Mouse (Mus musculus): ENCODE measurements around the gene Cpa5. TPM values are rescaled to one million over a fixed set of nuclear protein-coding genes. Genes with fewer than 3 reads are reported as not detected.

Gene Cpa5
- polyA plus RNA-seq, 1 experiment from 2014 or later, result not detected

DNA sequence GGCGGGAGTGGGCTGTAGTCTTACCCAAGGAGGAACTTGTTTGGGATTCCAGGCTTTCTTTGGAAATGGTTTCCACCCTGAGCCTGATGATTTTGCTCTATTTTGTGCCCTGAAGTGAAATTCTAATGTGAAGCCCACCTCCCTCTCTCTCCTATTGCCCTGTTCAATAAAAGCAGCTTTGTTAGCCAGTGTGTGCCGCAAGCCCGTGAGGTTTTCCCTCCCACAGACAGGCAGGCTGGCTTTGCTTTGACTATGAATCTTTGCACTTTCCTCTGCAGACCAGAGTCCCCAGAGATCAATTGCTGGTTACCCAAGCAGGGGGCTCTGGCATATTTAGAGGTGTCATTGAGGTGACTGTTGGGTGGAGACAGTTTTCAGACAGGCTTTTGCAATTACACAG is 33.7 kb downstream of the Cpa5 start:
- Histone ChIP-seq H3K4me1 (ENCODE audit: control insufficient read depth, low read depth, low read length) (no peaks in the 10 kb centered on the region), H3K9ac (ENCODE audit: low read depth, low read length) (no peak overlapping the region), H3K9me3 (replicated peaks; ENCODE audit: control insufficient read depth, low read length) (no peaks in the 10 kb centered on the region), H3K4me3 (ENCODE audit: low read depth, low read length) (no peak overlapping the region), H3K4me2 (ENCODE audit: low read depth, low read length) (no peak overlapping the region), H3K27me3 (ENCODE audit: control insufficient read depth, insufficient read depth, low read depth, low read length) (no peaks in the 10 kb centered on the region), H3K27ac (ENCODE audit: low read length) (no peak overlapping the region), H3K36me3 (ENCODE audit: control insufficient read depth, insufficient read depth) (no peaks in the 10 kb centered on the region)
- 78% methylated on average over 3 of the region's 3 CpGs for WGBS (ENCODE audit: insufficient replicate concordance)
- ATAC-seq (ENCODE audit: low read depth), result no peak

DNA sequence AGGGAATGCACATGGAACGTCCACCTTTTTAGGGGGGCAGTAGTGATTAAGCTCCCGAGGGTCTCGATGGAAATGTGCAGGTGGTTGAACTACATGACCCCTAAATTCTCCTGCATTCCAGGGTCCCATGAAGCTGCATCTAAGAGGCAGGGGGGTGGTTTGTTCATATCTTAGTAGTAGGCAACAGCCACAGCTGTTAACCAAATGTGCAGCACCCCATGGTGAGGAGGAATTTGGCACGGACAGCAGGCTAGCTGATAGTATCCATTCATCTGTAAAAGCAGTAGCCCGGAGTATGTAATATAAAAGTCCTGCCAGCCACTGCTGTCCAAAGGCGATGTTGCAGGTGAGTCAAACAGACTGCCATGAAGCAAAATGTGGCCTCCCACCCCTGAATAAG is 34.6 kb downstream of the Cpa5 start:
- ATAC-seq (ENCODE audit: low read depth), result no peak
- WGBS (ENCODE audit: insufficient replicate concordance), result 57% methylated on average over 6 of the region's 6 CpGs
- Histone ChIP-seq H3K9ac (ENCODE audit: low read depth, low read length) (no peak overlapping the region), H3K4me2 (ENCODE audit: low read depth, low read length) (no peak overlapping the region), H3K4me3 (ENCODE audit: low read depth, low read length) (no peak overlapping the region), H3K4me1 (ENCODE audit: control insufficient read depth, low read depth, low read length) (no peaks in the 10 kb centered on the region), H3K36me3 (ENCODE audit: control insufficient read depth, insufficient read depth) (no peaks in the 10 kb centered on the region), H3K27ac (ENCODE audit: low read length) (no peak overlapping the region), H3K9me3 (replicated peaks; ENCODE audit: control insufficient read depth, low read length) (no peaks in the 10 kb centered on the region), H3K27me3 (ENCODE audit: control insufficient read depth, insufficient read depth, low read depth, low read length) (no peaks in the 10 kb centered on the region)

DNA sequence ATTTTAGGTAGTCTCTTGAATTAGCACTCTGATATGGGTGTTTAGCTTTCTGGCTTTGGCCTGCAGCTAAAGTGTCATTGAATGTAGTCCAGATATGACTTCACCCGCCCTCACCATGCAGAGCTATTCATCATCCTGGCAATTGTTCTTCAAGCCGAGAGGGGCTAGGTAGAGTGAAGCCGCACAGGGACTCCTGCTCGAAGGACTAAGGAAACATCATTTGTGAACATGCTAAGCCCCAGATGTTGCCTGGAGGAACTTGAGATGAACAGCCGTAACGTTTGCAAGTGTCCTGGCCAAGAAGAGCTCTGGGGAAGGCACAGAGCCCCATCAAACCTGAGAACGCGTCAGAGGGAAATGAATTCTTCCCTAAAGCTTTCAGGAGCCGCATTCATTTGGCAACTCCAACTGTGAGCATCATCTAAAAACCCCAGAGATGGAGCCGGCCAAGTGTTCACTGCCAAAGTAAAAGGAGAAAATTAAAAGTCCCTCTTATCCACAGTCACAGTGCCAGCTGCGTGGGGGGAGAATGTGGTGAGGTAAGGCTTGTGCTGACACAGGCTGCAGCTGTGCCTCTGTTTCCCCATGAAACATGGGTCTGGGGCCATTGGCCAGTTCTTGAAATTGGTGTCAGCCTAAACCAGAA is 39.0 kb downstream of the Cpa5 start:
- Histone ChIP-seq H3K36me3 (ENCODE audit: control insufficient read depth, insufficient read depth) (no peaks in the 10 kb centered on the region), H3K4me3 (ENCODE audit: low read depth, low read length) (no peak overlapping the region), H3K9me3 (replicated peaks; ENCODE audit: control insufficient read depth, low read length) (no peaks in the 10 kb centered on the region), H3K9ac (ENCODE audit: low read depth, low read length) (no peak overlapping the region), H3K27ac (ENCODE audit: low read length) (no peak overlapping the region), H3K27me3 (ENCODE audit: control insufficient read depth, insufficient read depth, low read depth, low read length) (no peaks in the 10 kb centered on the region), H3K4me2 (ENCODE audit: low read depth, low read length) (no peak overlapping the region), H3K4me1 (ENCODE audit: control insufficient read depth, low read depth, low read length) (no peaks in the 10 kb centered on the region)
- WGBS (ENCODE audit: insufficient replicate concordance), result 69% methylated on average over 11 of the region's 11 CpGs
- no peak for ATAC-seq (ENCODE audit: low read depth)

DNA sequence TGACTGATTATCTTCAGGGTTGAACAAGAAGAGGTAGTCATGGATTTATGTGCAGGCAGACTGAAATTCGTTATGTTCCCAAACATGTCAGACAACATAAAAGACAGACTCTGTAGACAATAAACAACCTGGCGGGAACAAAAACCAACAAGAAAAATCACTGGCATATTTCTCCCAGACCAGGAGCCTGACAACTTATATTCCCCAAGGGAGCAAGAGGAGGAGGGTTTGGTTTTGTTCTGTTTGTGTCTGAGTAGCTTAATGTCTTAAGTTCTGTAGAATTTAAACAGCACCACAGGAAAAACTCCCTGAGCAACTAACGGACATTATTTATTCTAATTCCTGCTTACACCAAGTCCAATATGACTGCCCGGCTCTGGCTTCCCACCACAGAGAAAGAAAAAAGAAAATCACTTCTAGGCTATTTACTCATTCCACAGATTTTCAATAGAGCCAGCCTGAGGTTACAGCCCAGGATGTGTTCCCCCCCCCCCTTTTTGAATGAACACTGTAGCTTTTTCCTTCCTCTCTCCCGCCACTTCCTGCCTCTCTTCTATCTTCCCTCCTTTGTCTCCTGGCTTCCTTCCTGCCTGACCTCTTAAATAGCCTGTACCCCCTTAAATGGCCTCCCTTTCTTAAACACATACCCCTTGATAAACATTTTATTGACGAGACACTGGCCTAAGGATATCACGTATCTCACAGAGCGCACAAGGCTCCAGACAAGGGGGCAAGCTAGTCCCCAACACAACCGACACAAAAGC is 41.8 kb downstream of the Cpa5 start:
- ATAC-seq (ENCODE audit: low read depth), result no peak
- Histone ChIP-seq H3K9me3 (replicated peaks; ENCODE audit: control insufficient read depth, low read length) (no peaks in the 10 kb centered on the region), H3K4me1 (ENCODE audit: control insufficient read depth, low read depth, low read length) (no peaks in the 10 kb centered on the region), H3K27me3 (ENCODE audit: control insufficient read depth, insufficient read depth, low read depth, low read length) (no peaks in the 10 kb centered on the region), H3K36me3 (ENCODE audit: control insufficient read depth, insufficient read depth) (no peaks in the 10 kb centered on the region), H3K4me3 (ENCODE audit: low read depth, low read length) (no peak overlapping the region), H3K9ac (ENCODE audit: low read depth, low read length) (no peak overlapping the region), H3K27ac (ENCODE audit: low read length) (no peak overlapping the region), H3K4me2 (ENCODE audit: low read depth, low read length) (no peak overlapping the region)
- WGBS (ENCODE audit: insufficient replicate concordance), result 40% methylated on average over 9 of the region's 9 CpGs

DNA sequence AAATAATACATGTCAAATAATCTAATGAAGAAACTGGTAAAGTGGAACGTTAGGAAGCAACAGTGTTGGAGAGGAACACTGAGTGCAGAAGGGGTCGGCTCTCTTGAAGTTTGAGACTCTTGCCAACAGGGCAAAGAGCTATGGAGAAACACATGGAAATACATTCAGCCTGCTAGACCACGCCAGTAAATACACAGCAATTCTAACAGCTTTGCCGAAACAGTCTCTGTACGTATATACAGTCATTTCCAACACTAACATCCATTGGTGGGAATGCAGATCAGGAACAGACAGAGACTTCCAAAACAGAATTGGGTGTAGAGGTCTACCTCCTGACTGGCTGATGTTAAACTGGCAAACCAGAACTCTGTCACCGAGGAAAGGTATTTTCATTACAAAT is 42.7 kb downstream of the Cpa5 start:
- Histone ChIP-seq H3K27ac (ENCODE audit: low read length) (no peak overlapping the region), H3K27me3 (ENCODE audit: control insufficient read depth, insufficient read depth, low read depth, low read length) (no peaks in the 10 kb centered on the region), H3K9ac (ENCODE audit: low read depth, low read length) (no peak overlapping the region), H3K9me3 (replicated peaks; ENCODE audit: control insufficient read depth, low read length) (no peaks in the 10 kb centered on the region), H3K4me2 (ENCODE audit: low read depth, low read length) (no peak overlapping the region), H3K4me3 (ENCODE audit: low read depth, low read length) (no peak overlapping the region), H3K36me3 (ENCODE audit: control insufficient read depth, insufficient read depth) (no peaks in the 10 kb centered on the region), H3K4me1 (ENCODE audit: control insufficient read depth, low read depth, low read length) (no peaks in the 10 kb centered on the region)
- ATAC-seq (ENCODE audit: low read depth), result no peak
- WGBS (ENCODE audit: insufficient replicate concordance), result 71% methylated on average over 6 of the region's 6 CpGs

DNA sequence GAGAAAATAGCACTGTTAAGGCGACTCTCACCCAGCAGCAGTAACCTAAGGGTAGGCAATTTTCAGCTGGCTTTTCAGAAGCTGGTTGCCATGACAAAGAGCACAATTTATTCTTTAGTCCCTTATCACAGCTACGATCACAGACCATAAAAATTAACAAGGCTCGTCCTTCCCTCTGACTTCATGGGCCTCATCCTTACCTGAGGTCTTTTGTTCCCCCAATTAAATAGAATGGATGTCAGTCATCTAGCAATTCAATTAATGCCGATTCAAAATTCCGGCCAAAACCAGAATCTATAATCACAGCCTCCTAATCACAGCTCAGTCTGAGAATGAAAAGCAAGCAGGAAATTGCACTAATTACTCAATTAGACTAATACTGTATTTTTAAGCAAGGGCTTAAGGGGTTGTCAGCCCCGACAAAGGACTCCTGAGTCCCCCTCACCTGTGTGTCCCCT is 43.6 kb downstream of the Cpa5 start:
- no peaks in the 10 kb centered on the region for H3K9me3 ChIP-seq (replicated peaks; ENCODE audit: control insufficient read depth, low read length)
- no peak overlapping the region for H3K4me2 ChIP-seq (ENCODE audit: low read depth, low read length)
- no peak overlapping the region for H3K27ac ChIP-seq (ENCODE audit: low read length)
- no peaks in the 10 kb centered on the region for H3K36me3 ChIP-seq (ENCODE audit: control insufficient read depth, insufficient read depth)
- no peaks in the 10 kb centered on the region for H3K27me3 ChIP-seq (ENCODE audit: control insufficient read depth, insufficient read depth, low read depth, low read length)
- ATAC-seq (ENCODE audit: low read depth), result no peak
- H3K4me3 ChIP-seq (ENCODE audit: low read depth, low read length), result no peak overlapping the region
- H3K4me1 ChIP-seq (ENCODE audit: control insufficient read depth, low read depth, low read length), result no peaks in the 10 kb centered on the region
- no peak overlapping the region for H3K9ac ChIP-seq (ENCODE audit: low read depth, low read length)
- WGBS (ENCODE audit: insufficient replicate concordance), result 68% methylated on average over 6 of the region's 6 CpGs

DNA sequence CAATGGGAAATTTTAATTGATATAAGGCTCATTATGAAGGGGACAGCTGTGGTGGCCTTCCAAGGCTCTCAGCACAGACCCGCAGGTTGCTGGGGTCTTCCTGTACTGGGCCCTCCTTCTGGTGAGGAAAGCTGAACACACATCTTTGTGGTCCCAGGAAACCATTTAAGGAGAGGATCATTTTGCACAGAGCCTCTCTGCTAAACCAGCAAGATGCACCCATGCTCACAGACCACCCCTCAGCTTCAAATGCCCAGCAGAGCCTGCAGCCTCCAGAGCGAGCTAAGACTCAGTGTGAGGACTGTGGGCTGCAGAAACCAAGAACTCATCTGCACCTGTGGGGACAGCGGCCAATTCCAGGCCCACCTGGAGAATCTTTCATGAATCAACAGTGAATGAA is 44.1 kb downstream of the Cpa5 start:
- Histone ChIP-seq H3K4me1 (ENCODE audit: control insufficient read depth, low read depth, low read length) (no peaks in the 10 kb centered on the region), H3K4me2 (ENCODE audit: low read depth, low read length) (no peak overlapping the region), H3K27ac (ENCODE audit: low read length) (no peak overlapping the region), H3K36me3 (ENCODE audit: control insufficient read depth, insufficient read depth) (no peaks in the 10 kb centered on the region), H3K9ac (ENCODE audit: low read depth, low read length) (no peak overlapping the region), H3K27me3 (ENCODE audit: control insufficient read depth, insufficient read depth, low read depth, low read length) (no peaks in the 10 kb centered on the region), H3K9me3 (replicated peaks; ENCODE audit: control insufficient read depth, low read length) (no peaks in the 10 kb centered on the region), H3K4me3 (ENCODE audit: low read depth, low read length) (no peak overlapping the region)
- 71% methylated on average over 3 of the region's 3 CpGs for WGBS (ENCODE audit: insufficient replicate concordance)
- no peak for ATAC-seq (ENCODE audit: low read depth)

DNA sequence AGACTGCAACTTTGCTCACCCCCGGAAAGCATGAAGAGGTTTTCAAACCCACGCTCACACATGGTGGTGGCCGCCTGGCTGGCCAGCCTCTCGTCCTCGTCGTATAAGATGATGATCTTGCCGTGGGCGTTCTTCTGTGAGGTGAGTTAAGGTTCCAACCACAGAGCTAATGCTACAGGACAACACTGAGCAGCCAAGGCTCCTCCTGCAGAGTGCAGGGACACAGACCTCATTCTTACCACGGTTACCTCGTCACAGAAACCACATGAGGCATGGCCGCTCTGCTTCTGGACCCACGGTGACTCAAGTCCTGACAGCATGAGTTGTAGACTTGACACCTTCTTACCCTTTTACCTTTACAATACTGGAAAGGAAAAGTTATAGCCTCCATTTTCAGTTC is 46.5 kb downstream of the Cpa5 start:
- no peak overlapping the region for H3K27ac ChIP-seq (ENCODE audit: low read length)
- H3K4me2 ChIP-seq (ENCODE audit: low read depth, low read length), result no peak overlapping the region
- no peak overlapping the region for H3K9ac ChIP-seq (ENCODE audit: low read depth, low read length)
- H3K4me3 ChIP-seq (ENCODE audit: low read depth, low read length), result no peak overlapping the region
- ATAC-seq (ENCODE audit: low read depth), result no peak
- WGBS (ENCODE audit: insufficient replicate concordance), result 72% methylated on average over 12 of the region's 12 CpGs
- H3K9me3 ChIP-seq (replicated peaks; ENCODE audit: control insufficient read depth, low read length), result no peaks in the 10 kb centered on the region
- H3K27me3 ChIP-seq (ENCODE audit: control insufficient read depth, insufficient read depth, low read depth, low read length), result no peaks in the 10 kb centered on the region
- H3K36me3 ChIP-seq (ENCODE audit: control insufficient read depth, insufficient read depth), result no peaks in the 10 kb centered on the region
- no peaks in the 10 kb centered on the region for H3K4me1 ChIP-seq (ENCODE audit: control insufficient read depth, low read depth, low read length)

DNA sequence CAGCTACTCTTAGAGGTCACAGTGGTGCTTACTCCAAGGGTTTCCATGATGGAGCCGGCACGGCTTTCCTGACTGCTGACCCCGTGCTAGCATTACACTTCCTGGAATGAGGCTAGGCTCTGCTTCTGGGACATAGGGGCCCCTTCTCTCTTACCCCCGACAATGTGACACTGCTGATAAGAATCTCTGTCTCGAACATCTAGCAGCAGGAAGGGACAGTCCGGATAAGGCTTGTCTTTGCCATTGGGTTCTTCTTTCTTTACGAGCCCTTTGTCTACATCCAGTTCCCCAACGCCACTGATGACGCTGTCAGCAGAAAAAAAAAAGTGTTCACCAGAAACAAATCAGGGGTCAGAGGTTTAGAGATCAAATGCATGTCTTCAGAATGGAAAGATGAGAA is 47.8 kb downstream of the Cpa5 start:
- Histone ChIP-seq H3K27me3 (ENCODE audit: control insufficient read depth, insufficient read depth, low read depth, low read length) (no peaks in the 10 kb centered on the region), H3K4me2 (ENCODE audit: low read depth, low read length) (no peak overlapping the region), H3K9me3 (replicated peaks; ENCODE audit: control insufficient read depth, low read length) (no peaks in the 10 kb centered on the region), H3K9ac (ENCODE audit: low read depth, low read length) (no peak overlapping the region), H3K4me3 (ENCODE audit: low read depth, low read length) (no peak overlapping the region), H3K36me3 (ENCODE audit: control insufficient read depth, insufficient read depth) (no peaks in the 10 kb centered on the region), H3K27ac (ENCODE audit: low read length) (no peak overlapping the region), H3K4me1 (ENCODE audit: control insufficient read depth, low read depth, low read length) (no peaks in the 10 kb centered on the region)
- ATAC-seq (ENCODE audit: low read depth), result no peak
- 30% methylated on average over 9 of the region's 9 CpGs for WGBS (ENCODE audit: insufficient replicate concordance)

Data from liver, embryonic 16.5 days (tissue).